Mouse (Mus musculus) urinary bladder, adult 18-20 months (tissue): ENCODE results near the gene 1300017J02Rik.

ENCODE experiments used
- DNase-seq, 2 experiments: peaks; one replicate each; pipeline ENCODE4 v3.0.0; 2022; ENCODE audit warnings: low spot score in 2 of 2, mixed read lengths in 2 of 2

Gene 1300017J02Rik

GRCm38 (mm10) chr9:103212654-103213420 lies 92.0 kb downstream of the 1300017J02Rik start:
- DNase-seq, result no peak

- no peak for DNase-seq
These were observed 96.0 kb downstream of the 1300017J02Rik start for GRCm38 (mm10) chr9:103208802-103209423.

- DNase-seq, result peak in 1 of 2 experiments; percentile 29
These were observed 97.0 kb downstream of the 1300017J02Rik start for GRCm38 (mm10) chr9:103207846-103208245.

- no peak for DNase-seq
These were observed 99.1 kb downstream of the 1300017J02Rik start for GRCm38 (mm10) chr9:103205786-103206185.

- DNase-seq, result peak; percentile 89 to 91
These were observed 103.2 kb downstream of the 1300017J02Rik start, which contains the start of gene Srprb for GRCm38 (mm10) chr9:103201561-103202260. TSS of gene Srprb (minus strand) at chr9:103202137.
